Mouse (Mus musculus) brain, embryonic 14.5 days (tissue): ENCODE results near the gene Msx2. TPM values are rescaled to one million over a fixed set of nuclear protein-coding genes. Genes with fewer than 3 reads are reported as not detected.

Source experiments
- DNase-seq: peaks from one replicate; pipeline ENCODE4 v3.0.0-alpha.2; 2011; ENCODE audit warnings: low read depth
- CTCF ChIP-seq: fragments of 200-500 bp; IDR thresholded peaks from 2 replicates; pipeline ENCODE4 v1.5.1; 2012; ENCODE audit warnings: inconsistent platforms, mild to moderate bottlenecking, moderate library complexity, borderline replicate concordance; ENCODE audit not compliant: insufficient read depth, insufficient read length; ENCODE audit errors: extremely low read depth
- POLR2A ChIP-seq: fragments of 200-500 bp; IDR thresholded peaks from 2 replicates; pipeline ENCODE4 v1.6.1; 2012; ENCODE audit warnings: mild to moderate bottlenecking, inconsistent platforms, borderline replicate concordance; ENCODE audit not compliant: poor library complexity, insufficient read depth, insufficient read length, severe bottlenecking; ENCODE audit errors: extremely low read depth
- polyA plus RNA-seq: library from polyadenylated mRNA; depleted of rRNA; stranded (reverse); fragments of >200 nt; gene quantifications from 2 replicates; pipeline ENCODE4 v1.2.3, GENCODE M21; 2012; rRNA removed

Msx2 gene
- polyA plus RNA-seq: 0.62 and 2.5 TPM in 2 replicates

- no peak for TF ChIP-seq CTCF
- TF ChIP-seq POLR2A: no peak
- DNase-seq: peak; percentile 94
Measured at GRCm38 (mm10) chr13:53472614-53473124, at the start of gene Msx2. Gene Msx2 (minus strand): TSS chr13:53473074.

DNA sequence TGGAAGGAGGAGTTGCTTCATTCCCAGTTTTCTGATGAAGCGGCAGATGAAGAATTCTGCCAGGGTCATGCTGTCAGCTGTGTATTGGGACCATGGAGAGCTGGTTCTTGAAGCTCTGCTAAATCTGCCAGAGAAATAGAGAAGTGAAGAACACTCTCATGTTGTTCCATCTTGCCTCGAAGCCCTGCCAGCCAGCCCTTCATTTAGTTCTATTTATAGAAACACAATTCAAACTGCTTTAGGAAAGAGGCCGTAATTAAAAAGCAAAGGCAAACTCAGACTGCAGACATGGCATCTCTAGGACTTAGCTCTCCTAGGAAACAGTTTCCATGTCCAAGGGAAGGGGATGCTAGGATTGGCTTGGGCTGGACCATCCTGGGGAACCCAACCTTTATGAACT lies 48.6 kb upstream of the Msx2 start:
- peak; percentile 76 for DNase-seq
- TF ChIP-seq CTCF: no peak
- no peak for TF ChIP-seq POLR2A

DNA sequence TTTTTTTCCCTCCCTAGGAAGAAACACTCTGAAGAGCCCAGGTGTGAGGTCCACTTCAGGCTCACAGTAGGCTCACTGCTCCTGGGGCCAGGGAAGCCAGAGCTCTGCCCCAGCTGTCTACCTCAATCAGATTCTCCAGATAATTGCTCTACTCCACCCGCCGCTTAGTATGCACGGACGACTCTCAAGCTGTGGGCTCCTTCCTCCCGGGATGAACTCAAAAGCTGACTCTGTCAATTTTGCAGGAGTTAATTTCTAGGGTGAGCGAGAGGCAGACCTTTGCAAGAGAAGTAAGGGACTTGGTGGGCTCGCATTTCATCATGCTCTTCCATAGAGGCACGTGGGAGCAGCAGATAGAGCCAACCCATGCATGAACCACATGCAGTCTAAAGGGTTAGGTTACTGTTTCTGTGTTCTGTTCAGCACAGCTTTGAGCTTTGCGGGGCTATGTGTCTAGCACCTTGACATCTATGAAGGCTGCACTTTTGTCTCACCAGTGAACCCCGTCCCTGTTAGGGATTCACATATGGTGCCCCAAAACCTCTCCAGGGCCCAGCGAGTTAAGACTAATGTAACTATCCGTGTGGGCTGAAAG lies 47.6 kb upstream of the Msx2 start:
- TF ChIP-seq CTCF: no peak
- TF ChIP-seq POLR2A: no peak
- DNase-seq: peak; percentile 57

- DNase-seq: peak; percentile 51
- no peak for TF ChIP-seq POLR2A
- no peak for TF ChIP-seq CTCF
Measured at GRCm38 (mm10) chr13:53519727-53520126, 46.9 kb upstream of the Msx2 start.

DNA sequence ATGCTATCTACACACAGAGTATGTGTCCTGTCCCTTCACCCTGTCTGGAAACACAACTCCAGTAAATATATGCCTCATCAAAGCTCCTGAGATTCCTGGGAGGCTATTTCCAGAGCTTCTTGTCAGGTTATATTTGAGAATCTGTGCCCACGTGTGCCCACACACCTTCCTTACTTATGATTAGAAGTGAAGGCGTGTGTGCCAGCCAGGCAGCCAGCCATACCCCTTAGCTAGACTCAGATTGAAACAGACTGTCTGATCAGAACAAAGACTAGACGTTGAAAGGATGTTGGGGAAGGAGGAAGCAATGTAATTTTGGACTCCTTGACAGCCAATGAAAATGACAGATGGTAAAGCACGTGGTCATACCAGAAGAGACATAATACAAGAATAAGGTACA lies 45.4 kb upstream of the Msx2 start:
- TF ChIP-seq CTCF: no peak
- TF ChIP-seq POLR2A: no peak
- DNase-seq: no peak

- DNase-seq: no peak
- TF ChIP-seq POLR2A (no peak), CTCF (no peak)
Measured at GRCm38 (mm10) chr13:53514574-53514973, 41.7 kb upstream of the Msx2 start.

GRCm38 (mm10) chr13:53511366-53511765 lies 38.5 kb upstream of the Msx2 start:
- no peak for DNase-seq
- TF ChIP-seq CTCF (no peak), POLR2A (no peak)

DNA sequence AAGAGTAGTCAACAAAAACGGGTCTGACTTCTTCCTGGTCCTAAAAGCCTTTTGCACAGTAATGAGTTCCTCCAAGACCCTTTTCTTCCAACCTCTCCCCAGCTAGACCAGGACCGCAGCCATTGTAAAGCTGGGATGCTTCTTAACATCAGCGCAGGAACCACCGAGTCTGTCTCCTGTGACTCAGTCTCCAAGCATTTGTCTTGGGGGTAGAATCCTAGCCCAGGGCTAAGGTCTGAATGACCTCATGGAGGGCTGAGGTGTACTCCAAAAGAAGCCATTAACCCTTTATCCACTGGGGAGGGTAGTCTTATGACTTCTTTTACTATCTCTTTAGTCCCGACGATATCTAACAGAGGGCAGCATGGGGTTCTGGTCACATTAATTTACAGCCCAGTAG lies 29.5 kb upstream of the Msx2 start:
- no peak for DNase-seq
- no peak for TF ChIP-seq POLR2A
- TF ChIP-seq CTCF: no peak

- TF ChIP-seq POLR2A: no peak
- no peak for TF ChIP-seq CTCF
- peak; percentile 82 for DNase-seq
Measured at GRCm38 (mm10) chr13:53501561-53502253, 28.8 kb upstream of the Msx2 start.

DNA sequence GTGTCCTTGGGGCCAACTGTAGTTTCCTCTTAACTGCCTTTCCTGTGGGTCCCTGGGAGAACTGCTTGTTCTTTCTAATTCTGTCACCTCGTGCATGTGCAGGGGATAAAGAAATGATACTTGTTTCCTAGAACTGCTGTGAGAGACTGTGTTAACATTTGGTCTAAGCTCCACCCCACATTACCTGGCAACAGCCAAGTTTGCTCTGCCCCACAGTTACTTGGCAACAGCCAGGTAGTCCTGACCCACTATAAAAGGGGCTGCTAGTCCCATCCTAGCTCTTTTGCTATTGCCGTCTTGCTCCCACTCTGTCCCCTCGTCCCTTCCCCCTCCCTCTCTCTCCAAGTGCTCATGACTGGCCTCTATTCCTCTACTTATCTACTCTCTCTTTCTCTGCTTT lies 28.2 kb upstream of the Msx2 start:
- DNase-seq: no peak
- TF ChIP-seq POLR2A: no peak
- no peak for TF ChIP-seq CTCF

DNA sequence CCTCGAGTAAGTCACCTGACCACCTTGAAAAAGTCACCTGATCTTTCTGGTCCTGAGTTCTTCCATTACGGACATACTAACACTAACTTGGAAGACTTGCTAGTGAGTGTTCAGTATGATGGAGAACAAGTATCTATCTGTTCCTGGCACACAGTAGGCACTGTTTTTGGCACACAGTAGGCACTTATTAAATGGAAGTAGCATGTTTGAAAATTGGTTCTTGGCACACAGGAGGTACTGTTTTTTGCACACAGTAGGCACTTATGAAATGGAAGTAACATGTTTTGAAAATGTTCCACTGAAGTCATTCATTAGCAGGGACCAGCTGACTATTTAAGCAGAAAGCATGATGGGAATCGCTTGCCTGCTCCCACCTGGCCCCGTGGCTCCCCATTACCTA lies 13.6 kb upstream of the Msx2 start:
- DNase-seq: no peak
- no peak for TF ChIP-seq CTCF
- TF ChIP-seq POLR2A: no peak
